Mouse (Mus musculus): Measurements from ENCODE around the gene Camk1d. TPM values are rescaled to one million over a fixed set of nuclear protein-coding genes. Genes with fewer than 3 reads are reported as not detected.

The Camk1d gene
- polyA plus RNA-seq, 1 experiment: 13.2 TPM

DNA sequence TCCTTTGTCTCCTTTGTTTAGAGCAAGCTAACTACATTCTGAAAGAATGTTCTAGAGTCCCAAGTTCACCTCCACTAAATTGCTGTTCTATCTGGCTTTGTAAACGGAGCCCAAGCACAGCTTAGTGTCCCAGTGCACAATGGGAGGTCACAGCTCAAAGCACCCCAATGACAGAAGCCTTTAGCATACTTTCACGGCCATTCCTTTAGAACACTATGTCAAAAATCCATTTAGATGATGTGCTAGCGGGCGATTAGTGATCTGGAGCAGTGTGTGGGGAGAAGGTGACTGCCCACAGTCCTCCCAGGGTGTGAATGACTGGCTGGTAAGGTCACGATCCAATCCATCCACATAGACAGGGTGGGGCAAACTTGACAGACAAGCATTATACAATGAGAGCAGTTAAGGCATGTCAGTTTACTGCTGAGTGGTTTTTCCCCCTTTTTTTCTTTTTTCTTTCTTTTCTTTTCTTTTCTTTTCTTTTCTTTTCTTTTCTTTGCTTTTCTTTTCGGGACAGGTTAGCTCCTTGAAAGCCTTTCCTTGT is 341.4 kb downstream of the Camk1d start:
- no peak for DNase-seq
- WGBS: 97% methylated on average over 6 of the region's 6 CpGs

GRCm38 (mm10) chr2:5371316-5371715 is 343.0 kb downstream of the Camk1d start:
- TF ChIP-seq CTCF (IDR thresholded peaks at IDR 0.05; ENCODE audit: borderline replicate concordance, control insufficient read depth, extremely low read depth, insufficient read depth, low read length, poor library complexity) (no peak), POLR2A (IDR thresholded peaks at IDR 0.05; ENCODE audit: control insufficient read depth, extremely low read depth, insufficient read depth, low read length, poor library complexity) (no peak)
- no peaks in the 10 kb centered on the region for H3K36me3 ChIP-seq (ENCODE audit: control insufficient read depth, insufficient read depth, low read length)
- H3K4me3 ChIP-seq (ENCODE audit: control insufficient read depth, insufficient read depth, low read length): no peak overlapping the region
- H3K4me1 ChIP-seq (replicated peaks; ENCODE audit: control insufficient read depth, insufficient read depth, low read length): no peaks in the 10 kb centered on the region
- no peak overlapping the region for H3K27ac ChIP-seq (ENCODE audit: control insufficient read depth, insufficient read depth, low read length)
- H3K27me3 ChIP-seq (ENCODE audit: control insufficient read depth, insufficient read depth, low read length): no peaks in the 10 kb centered on the region
- WGBS: 95% methylated on average over 3 of the region's 3 CpGs
- DNase-seq: no peak

More for the DNA sequence above, 341.4 kb downstream of the Camk1d start:
- H3K4me3 ChIP-seq (ENCODE audit: control insufficient read depth, insufficient read depth, low read length): no peak overlapping the region
- no peaks in the 10 kb centered on the region for H3K27me3 ChIP-seq (ENCODE audit: control insufficient read depth, insufficient read depth, low read length)
- H3K36me3 ChIP-seq (ENCODE audit: control insufficient read depth, insufficient read depth, low read length): no peaks in the 10 kb centered on the region
- TF ChIP-seq POLR2A (IDR thresholded peaks at IDR 0.05; ENCODE audit: control insufficient read depth, extremely low read depth, insufficient read depth, low read length, poor library complexity): no peak
- TF ChIP-seq CTCF (IDR thresholded peaks at IDR 0.05; ENCODE audit: borderline replicate concordance, control insufficient read depth, extremely low read depth, insufficient read depth, low read length, poor library complexity): no peak
- H3K4me1 ChIP-seq (replicated peaks; ENCODE audit: control insufficient read depth, insufficient read depth, low read length): no peaks in the 10 kb centered on the region
- no peak overlapping the region for H3K27ac ChIP-seq (ENCODE audit: control insufficient read depth, insufficient read depth, low read length)

DNA sequence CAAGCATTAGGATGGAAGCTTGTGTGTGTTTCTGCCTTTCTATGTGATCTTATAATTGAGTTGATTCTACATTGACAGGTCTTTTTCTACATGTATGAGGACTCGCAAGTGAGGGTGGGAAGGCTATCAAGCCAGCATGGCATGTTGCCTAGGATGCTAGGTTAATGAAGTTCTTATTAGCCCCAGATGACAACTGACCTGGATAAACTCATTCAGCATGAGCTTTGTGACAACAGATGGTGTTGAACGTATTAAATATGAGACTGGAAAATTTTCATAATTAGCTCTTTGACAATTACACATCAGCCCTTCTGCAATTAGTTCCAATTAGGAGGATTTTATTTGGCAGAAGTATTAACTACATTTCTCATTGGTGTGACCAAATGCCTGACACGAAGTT is 343.7 kb downstream of the Camk1d start:
- Histone ChIP-seq H3K4me3 (ENCODE audit: control insufficient read depth, insufficient read depth, low read length) (no peak overlapping the region), H3K27me3 (ENCODE audit: control insufficient read depth, insufficient read depth, low read length) (no peaks in the 10 kb centered on the region), H3K36me3 (ENCODE audit: control insufficient read depth, insufficient read depth, low read length) (no peaks in the 10 kb centered on the region), H3K4me1 (replicated peaks; ENCODE audit: control insufficient read depth, insufficient read depth, low read length) (no peaks in the 10 kb centered on the region), H3K27ac (ENCODE audit: control insufficient read depth, insufficient read depth, low read length) (no peak overlapping the region)
- 91% methylated on average over 3 of the region's 3 CpGs for WGBS
- no peak for DNase-seq
- TF ChIP-seq CTCF (IDR thresholded peaks at IDR 0.05; ENCODE audit: borderline replicate concordance, control insufficient read depth, extremely low read depth, insufficient read depth, low read length, poor library complexity) (no peak), POLR2A (IDR thresholded peaks at IDR 0.05; ENCODE audit: control insufficient read depth, extremely low read depth, insufficient read depth, low read length, poor library complexity) (no peak)

GRCm38 (mm10) chr2:5363836-5364235 is 350.5 kb downstream of the Camk1d start:
- TF ChIP-seq CTCF (IDR thresholded peaks at IDR 0.05; ENCODE audit: borderline replicate concordance, control insufficient read depth, extremely low read depth, insufficient read depth, low read length, poor library complexity) (no peak), POLR2A (IDR thresholded peaks at IDR 0.05; ENCODE audit: control insufficient read depth, extremely low read depth, insufficient read depth, low read length, poor library complexity) (no peak)
- WGBS: 84% methylated on average over 5 of the region's 5 CpGs

DNA sequence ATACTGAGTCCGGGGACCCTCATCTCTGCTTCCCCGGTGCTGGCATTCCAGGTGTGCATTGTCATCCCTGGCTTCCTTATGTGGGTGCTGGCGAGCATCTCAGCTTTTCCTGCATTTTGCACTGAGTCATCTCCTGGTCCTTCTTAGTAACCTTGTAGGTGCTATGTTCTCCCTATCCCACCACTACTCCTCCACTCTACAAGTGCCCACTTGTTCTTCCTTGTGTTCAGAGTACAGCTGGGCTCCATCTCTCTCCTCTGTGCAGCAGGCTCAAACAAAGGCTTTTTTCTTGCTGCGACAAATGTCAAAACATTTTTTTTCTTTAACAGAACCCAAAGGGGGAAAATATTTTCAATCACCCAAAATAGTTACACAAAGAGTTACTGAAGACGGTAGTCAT is 356.3 kb downstream of the Camk1d start:
- TF ChIP-seq POLR2A (IDR thresholded peaks at IDR 0.05; ENCODE audit: control insufficient read depth, extremely low read depth, insufficient read depth, low read length, poor library complexity) (no peak), CTCF (IDR thresholded peaks at IDR 0.05; ENCODE audit: borderline replicate concordance, control insufficient read depth, extremely low read depth, insufficient read depth, low read length, poor library complexity) (no peak)
- H3K27me3 ChIP-seq (ENCODE audit: control insufficient read depth, insufficient read depth, low read length): no peaks in the 10 kb centered on the region
- no peak overlapping the region for H3K4me3 ChIP-seq (ENCODE audit: control insufficient read depth, insufficient read depth, low read length)
- H3K36me3 ChIP-seq (ENCODE audit: control insufficient read depth, insufficient read depth, low read length): peaks cover 25% of the 10 kb centered on the region
- no peaks in the 10 kb centered on the region for H3K4me1 ChIP-seq (replicated peaks; ENCODE audit: control insufficient read depth, insufficient read depth, low read length)
- no peak overlapping the region for H3K27ac ChIP-seq (ENCODE audit: control insufficient read depth, insufficient read depth, low read length)
- 95% methylated on average over 5 of the region's 5 CpGs for WGBS
- DNase-seq: no peak

More at GRCm38 (mm10) chr2:5363836-5364235, 350.5 kb downstream of the Camk1d start:
- H3K27me3 ChIP-seq (ENCODE audit: control insufficient read depth, insufficient read depth, low read length): no peaks in the 10 kb centered on the region
- no peak for DNase-seq
- H3K4me3 ChIP-seq (ENCODE audit: control insufficient read depth, insufficient read depth, low read length): no peak overlapping the region
- peaks cover 11% of the 10 kb centered on the region; the same call in 1 of the 2 replicates for H3K36me3 ChIP-seq (ENCODE audit: control insufficient read depth, insufficient read depth, low read length)
- no peak overlapping the region for H3K27ac ChIP-seq (ENCODE audit: control insufficient read depth, insufficient read depth, low read length)
- H3K4me1 ChIP-seq (replicated peaks; ENCODE audit: control insufficient read depth, insufficient read depth, low read length): no peaks in the 10 kb centered on the region

DNA sequence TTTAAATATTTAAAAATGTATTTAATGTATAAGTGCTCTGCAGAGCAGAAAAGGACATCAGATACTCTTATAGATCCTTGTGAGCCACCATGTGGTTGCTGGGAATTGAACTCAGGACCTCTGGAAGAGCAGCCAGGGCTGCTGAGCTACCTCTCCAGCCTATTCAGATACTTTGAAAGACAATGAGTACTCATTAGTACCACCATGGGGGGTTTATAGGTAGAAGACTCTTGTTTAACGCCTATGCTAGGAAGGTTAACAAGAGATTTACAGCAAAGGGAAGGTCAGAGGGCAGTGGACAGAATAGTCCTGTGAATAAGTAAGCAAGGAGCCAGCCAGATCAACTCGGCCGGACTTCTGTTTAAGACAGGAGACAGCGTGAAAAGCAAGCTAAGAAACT is 357.3 kb downstream of the Camk1d start:
- no peak overlapping the region for H3K27ac ChIP-seq (ENCODE audit: control insufficient read depth, insufficient read depth, low read length)
- H3K4me1 ChIP-seq (replicated peaks; ENCODE audit: control insufficient read depth, insufficient read depth, low read length): no peaks in the 10 kb centered on the region
- no peak for DNase-seq
- TF ChIP-seq POLR2A (IDR thresholded peaks at IDR 0.05; ENCODE audit: control insufficient read depth, extremely low read depth, insufficient read depth, low read length, poor library complexity): no peak
- no peak for TF ChIP-seq CTCF (IDR thresholded peaks at IDR 0.05; ENCODE audit: borderline replicate concordance, control insufficient read depth, extremely low read depth, insufficient read depth, low read length, poor library complexity)
- WGBS: 97% methylated on average over 4 of the region's 4 CpGs
- H3K36me3 ChIP-seq (ENCODE audit: control insufficient read depth, insufficient read depth, low read length): peaks cover 29% of the 10 kb centered on the region
- H3K4me3 ChIP-seq (ENCODE audit: control insufficient read depth, insufficient read depth, low read length): no peak overlapping the region
- no peaks in the 10 kb centered on the region for H3K27me3 ChIP-seq (ENCODE audit: control insufficient read depth, insufficient read depth, low read length)
